Mouse (Mus musculus): ENCODE results near the gene Lrrc56.

DNA sequence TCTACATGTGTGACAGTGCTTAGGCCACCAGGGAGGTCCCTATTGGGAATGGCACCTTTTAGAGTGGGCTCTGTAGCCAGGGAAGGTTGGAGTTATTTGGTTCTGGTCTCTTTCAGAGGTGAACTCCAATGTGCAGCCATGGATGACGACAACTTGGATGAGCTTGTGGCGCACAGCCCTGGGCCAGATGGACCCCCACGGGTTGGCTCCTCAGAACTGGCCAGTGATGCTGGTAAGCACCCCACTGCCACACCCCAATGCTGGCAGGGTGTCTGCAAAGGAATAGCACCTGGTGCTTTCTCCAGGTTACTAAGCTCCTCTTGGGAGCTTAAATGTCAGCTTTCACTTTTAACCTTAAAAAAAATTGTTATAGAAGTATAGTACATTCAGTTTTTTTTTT lies 37.2 kb downstream of the Lrrc56 start:
- TF ChIP-seq CTCF (IDR thresholded peaks at IDR 0.05; ENCODE audit: extremely low read depth, insufficient read length, insufficient replicate concordance, low read depth, low read length) (no peak), POLR2A (IDR thresholded peaks at IDR 0.05; ENCODE audit: low read depth, low read length) (no peak)

Data from small intestine, adult 2 months (tissue).